Mouse (Mus musculus): ENCODE measurements around the gene Pnma3.

GRCm38 (mm10) chrX:73053860-73054563, 10.6 kb upstream of the Pnma3 start:
- TF ChIP-seq GATA1 (IDR thresholded peaks at IDR 0.05; ENCODE audit: borderline replicate concordance, low read length) (no peak), FLI1 (IDR thresholded peaks at IDR 0.05; ENCODE audit: low read length) (no peak)
